Mouse (Mus musculus) lung, adult 2 months (tissue): ENCODE measurements around the gene Slxl1. TPM values are rescaled to one million over a fixed set of nuclear protein-coding genes. Genes with fewer than 3 reads are reported as not detected.
"Not testable (repeated sequence)": the region's sequence is repeated elsewhere in the genome, so short reads cannot be mapped to it uniquely, and the experiment has no call there.

Experiments
- DNase-seq: peaks from one replicate; pipeline ENCODE4 v3.0.0; 2022
- H3K4me1 ChIP-seq: fragments of 200-500 bp; 2 replicates; pipeline ENCODE4 v1.6.1; 2011; ENCODE audit warnings: low read length; ENCODE audit not compliant: control insufficient read depth, insufficient read depth
- H3K4me3 ChIP-seq: fragments of 200-500 bp; replicated peaks from 2 replicates; pipeline ENCODE3; 2011; ENCODE audit warnings: low read depth, mild to moderate bottlenecking, control low read depth, low read length; ENCODE audit errors: extremely low read depth
- WGBS: fragments of 180-500 bp; shearing (Covaris S2); methylation state at CpG from one replicate; pipeline ENCODE4 v1.1.7; 2018; 5-methylcytosine and 5-hydroxymethylcytosine counted together
- polyA plus RNA-seq: library from polyadenylated mRNA; depleted of rRNA; stranded (reverse); fragments of >200 nt; gene quantifications from 2 replicates; pipeline ENCODE4 v1.2.3, GENCODE M21; 2012; rRNA removed

The Slxl1 gene
- not detected in 2 replicates for polyA plus RNA-seq

GRCm38 (mm10) chrX:55226576-55226975, at the start of gene Slxl1:
Gene Slxl1 (plus strand): TSS chrX:55226876.
- no CpG with 5 or more reads among the region's 6 CpGs for WGBS
- H3K4me1 ChIP-seq, DNase-seq, H3K4me3 ChIP-seq: not testable (repeated sequence)
